Mouse (Mus musculus): ENCODE results near the gene Rflna.

GRCm38 (mm10) chr5:125045202-125045601, 42.2 kb downstream of the Rflna start:
- TF ChIP-seq MAZ (IDR thresholded peaks at IDR 0.05; ENCODE audit: low read depth, low read length): no peak
- no peak for TF ChIP-seq IRF4 (IDR thresholded peaks at IDR 0.05; ENCODE audit: low read depth, low read length)
- no peak for TF ChIP-seq MAFK (IDR thresholded peaks at IDR 0.05; ENCODE audit: insufficient replicate concordance, low read length)
- no peak for TF ChIP-seq GABPA (IDR thresholded peaks at IDR 0.05; ENCODE audit: insufficient replicate concordance, low read depth, low read length)
- no peak for TF ChIP-seq ZNF384 (IDR thresholded peaks at IDR 0.05; ENCODE audit: low read depth, low read length)
- no peak for TF ChIP-seq CTCF (conservative IDR thresholded peaks at IDR 0.05 in 1 of 2, IDR thresholded peaks at IDR 0.05 in 1 of 2; ENCODE audit: low read depth in 2 of 2, low read length in 2 of 2)
- TF ChIP-seq EP300 (IDR thresholded peaks at IDR 0.05; ENCODE audit: low read length): no peak
- TF ChIP-seq MEF2A (IDR thresholded peaks at IDR 0.05; ENCODE audit: borderline replicate concordance, low read depth, low read length): no peak
- TF ChIP-seq POLR2A (IDR thresholded peaks at IDR 0.05; ENCODE audit: low read depth, low read length): no peak
